Mouse (Mus musculus) stomach, embryonic 14.5 days (tissue): ENCODE data around the gene Srpr. TPM values are rescaled to one million over a fixed set of nuclear protein-coding genes. Genes with fewer than 3 reads are reported as not detected.

ENCODE experiments used
- ATAC-seq: fragments of 200-750 bp; cut with Nextera tagmentation; 2 replicates; pipeline ENCODE4 v1.8.0; 2017; ENCODE audit warnings: low read depth, moderate TSS enrichment; ENCODE audit not compliant: insufficient number of reproducible peaks, insufficient read depth, low FRiP score
- H3K27ac ChIP-seq: fragments of 300-500 bp; sonication (generic); 2 replicates; pipeline ENCODE4 v1.5.1; 2014; ENCODE audit warnings: mild to moderate bottlenecking, low read length, moderate library complexity, mixed read lengths
- H3K27me3 ChIP-seq: fragments of 300-500 bp; sonication (generic); 2 replicates; pipeline ENCODE4 v1.6.1; 2014; ENCODE audit warnings: low read length, control low read depth, mixed read lengths; ENCODE audit not compliant: control insufficient read depth, insufficient read depth
- H3K36me3 ChIP-seq: fragments of 300-500 bp; sonication (generic); 2 replicates; pipeline ENCODE4 v1.6.1; 2014; ENCODE audit warnings: mild to moderate bottlenecking, control low read depth, low read length, moderate library complexity, mixed read lengths; ENCODE audit not compliant: control insufficient read depth, insufficient read depth
- H3K4me1 ChIP-seq: fragments of 300-500 bp; sonication (generic); 2 replicates; pipeline ENCODE4 v1.6.1; 2014; ENCODE audit warnings: low read length, control low read depth, mixed read lengths; ENCODE audit not compliant: control insufficient read depth, insufficient read depth
- H3K4me2 ChIP-seq: fragments of 300-500 bp; sonication (generic); replicated peaks from 2 replicates; pipeline ENCODE4 v1.6.1; 2014; ENCODE audit warnings: low read depth, low read length, control low read depth
- H3K4me3 ChIP-seq: fragments of 300-500 bp; sonication (generic); 2 replicates; pipeline ENCODE4 v1.5.1; 2014; ENCODE audit warnings: low read depth, low read length, control low read depth
- H3K9ac ChIP-seq: fragments of 300-500 bp; sonication (generic); replicated peaks from 2 replicates; pipeline ENCODE4 v1.6.1; 2014; ENCODE audit warnings: low read depth, mild to moderate bottlenecking, control low read depth, low read length, moderate library complexity, mixed read lengths
- H3K9me3 ChIP-seq: fragments of 300-500 bp; sonication (generic); 2 replicates; pipeline ENCODE4 v1.6.1; 2016; ENCODE audit warnings: low read depth, low read length, control low read depth; ENCODE audit not compliant: control insufficient read depth
- WGBS: fragments of 180-500 bp; shearing (Covaris S2); extraction: QIAGEN DNeasy Blood & Tissue Kit; methylation state at CpG from one replicate; pipeline ENCODE4 v1.1.7; 2014; 5-methylcytosine and 5-hydroxymethylcytosine counted together
- polyA plus RNA-seq: library from polyadenylated mRNA; unstranded; fragments of >200 nt; fragmentation: Nextera tagmentation; extraction: Ambion mirVana; gene quantifications from 2 replicates; pipeline ENCODE4 v1.2.1, GENCODE M21; 2014

The Srpr gene
- polyA plus RNA-seq = 141 and 148 TPM in 2 replicates

DNA sequence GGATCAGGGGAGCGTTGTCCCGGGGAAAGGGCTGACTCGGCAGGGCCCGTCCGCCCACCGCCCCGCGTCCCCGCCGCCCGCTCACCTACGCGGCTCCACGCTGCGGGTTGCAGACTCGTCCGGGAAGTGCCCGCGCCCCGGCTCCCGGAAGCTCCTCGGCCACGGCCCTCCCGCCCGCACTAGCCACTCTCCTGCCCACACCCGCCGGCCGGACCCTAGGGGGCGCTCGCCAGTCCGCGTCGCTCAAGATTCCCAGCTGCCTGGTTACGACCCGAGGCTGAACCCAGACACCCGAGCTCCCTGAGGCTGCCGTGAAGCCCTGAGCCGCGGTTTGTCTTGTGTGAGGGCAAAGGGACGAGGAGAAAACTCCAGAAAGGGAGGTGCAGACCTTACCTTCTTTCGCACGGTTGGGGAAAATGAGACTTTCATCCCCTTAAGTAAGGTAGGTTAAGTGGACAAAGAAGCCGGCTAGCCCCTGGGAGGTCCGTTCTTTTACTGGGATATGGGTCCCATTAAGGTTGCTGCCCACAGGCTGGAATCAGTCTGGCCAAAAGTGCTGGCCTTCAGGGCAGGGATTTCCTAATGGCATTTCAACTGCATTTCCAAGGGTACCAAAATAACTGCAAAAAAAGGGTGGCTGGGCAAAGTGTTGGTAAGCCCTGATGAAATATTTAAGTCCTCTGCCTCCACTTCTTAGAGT lies at the start of gene Srpr, which contains the start of gene Tirap:
TSS of gene Srpr (plus strand) at position 404 of the 700 bp plus-strand sequence.
TSS of gene Tirap (minus strand) at position 520 of the 700 bp plus-strand sequence.
- H3K27ac ChIP-seq = peak within 1 kb of the TSS; percentile 41; the same call in 1 of the 2 replicates
- peaks cover 4% of the 10 kb centered on the region; the same call in 1 of the 2 replicates for H3K36me3 ChIP-seq
- peak within 1 kb of the TSS; percentile 42 for H3K4me3 ChIP-seq
- H3K9me3 ChIP-seq = no peaks in the 10 kb centered on the region
- peak within 1 kb of the TSS; percentile 52 for H3K4me2 ChIP-seq
- ATAC-seq = peak; percentile 91
- peak within 1 kb of the TSS; percentile 45 for H3K9ac ChIP-seq
- WGBS = 0% methylated on average over 44 of the region's 44 CpGs
- H3K4me1 ChIP-seq = peaks cover 10% of the 10 kb centered on the region; the same call in 1 of the 2 replicates
- H3K27me3 ChIP-seq = no peaks in the 10 kb centered on the region

DNA sequence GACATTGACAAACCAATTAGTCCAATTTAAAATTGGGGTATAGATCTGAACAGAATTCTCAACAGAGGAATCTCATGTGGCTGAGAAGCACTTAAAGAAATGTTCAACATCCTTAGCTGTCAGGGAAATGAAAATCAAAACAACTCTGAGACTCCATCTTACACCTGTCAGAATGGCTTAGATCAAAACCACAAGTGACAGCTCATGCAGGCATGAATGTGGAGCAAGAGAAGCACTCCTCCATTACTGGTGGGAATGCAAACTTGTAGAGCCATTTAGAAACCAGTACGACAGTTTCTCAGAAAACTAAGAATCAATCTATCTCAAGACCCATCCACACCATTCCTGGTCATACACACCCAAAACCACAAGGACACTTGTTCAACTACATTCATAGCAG lies 47.1 kb upstream of the Srpr start:
- no peak overlapping the region for H3K9ac ChIP-seq
- WGBS = 76% methylated on average over 1 of the region's 1 CpGs
- no peak overlapping the region for H3K4me2 ChIP-seq
- no peaks in the 10 kb centered on the region for H3K27me3 ChIP-seq
- no peaks in the 10 kb centered on the region for H3K36me3 ChIP-seq
- H3K27ac ChIP-seq = no peak overlapping the region
- no peak overlapping the region for H3K4me3 ChIP-seq
- peaks cover 5% of the 10 kb centered on the region; the same call in 1 of the 2 replicates for H3K4me1 ChIP-seq
- H3K9me3 ChIP-seq = no peaks in the 10 kb centered on the region
- ATAC-seq = no peak

DNA sequence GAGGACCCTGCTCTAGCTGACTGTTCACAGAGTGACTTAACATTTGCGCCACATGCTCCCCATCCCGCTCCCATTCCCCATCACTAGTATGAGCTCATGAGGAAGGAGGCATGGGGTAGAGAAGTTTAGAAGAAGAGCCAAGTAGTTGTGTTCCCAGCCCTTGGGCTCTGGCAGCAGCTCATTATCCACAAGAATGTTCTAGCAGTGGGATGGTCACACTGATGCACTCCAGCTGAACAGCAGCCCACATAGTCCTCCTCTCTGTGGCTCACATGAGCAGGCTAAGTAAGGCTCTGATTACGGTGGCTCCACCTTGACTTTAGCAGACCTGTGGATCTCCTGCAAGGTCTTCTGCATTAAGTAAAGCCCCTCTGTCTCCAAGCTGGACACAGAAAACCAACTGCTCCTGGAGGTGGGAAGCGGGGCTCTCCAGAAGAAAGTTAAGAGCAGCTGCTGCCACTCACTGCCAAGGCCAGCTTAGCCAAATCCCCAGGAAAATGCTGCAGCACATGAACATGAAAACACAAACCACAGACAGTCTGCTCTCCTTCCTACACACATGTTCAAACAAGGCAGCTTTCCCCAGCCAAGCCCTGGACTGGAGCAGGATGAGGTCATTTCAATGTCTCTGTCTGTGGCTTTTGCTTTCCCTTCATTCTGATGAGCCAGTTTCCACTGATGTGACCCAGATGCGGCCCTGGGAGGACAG lies 43.8 kb upstream of the Srpr start:
- H3K27ac ChIP-seq = peak overlapping the region; percentile 10; the same call in 1 of the 2 replicates
- H3K4me2 ChIP-seq = no peak overlapping the region
- H3K36me3 ChIP-seq = no peaks in the 10 kb centered on the region
- no peaks in the 10 kb centered on the region; the same call in 1 of the 2 replicates for H3K4me1 ChIP-seq
- H3K9ac ChIP-seq = no peak overlapping the region
- H3K4me3 ChIP-seq = no peak overlapping the region
- 77% methylated on average over 5 of the region's 5 CpGs for WGBS
- H3K27me3 ChIP-seq = no peaks in the 10 kb centered on the region
- peak; percentile 57; the same call in 1 of the 2 replicates for ATAC-seq
- no peaks in the 10 kb centered on the region for H3K9me3 ChIP-seq

DNA sequence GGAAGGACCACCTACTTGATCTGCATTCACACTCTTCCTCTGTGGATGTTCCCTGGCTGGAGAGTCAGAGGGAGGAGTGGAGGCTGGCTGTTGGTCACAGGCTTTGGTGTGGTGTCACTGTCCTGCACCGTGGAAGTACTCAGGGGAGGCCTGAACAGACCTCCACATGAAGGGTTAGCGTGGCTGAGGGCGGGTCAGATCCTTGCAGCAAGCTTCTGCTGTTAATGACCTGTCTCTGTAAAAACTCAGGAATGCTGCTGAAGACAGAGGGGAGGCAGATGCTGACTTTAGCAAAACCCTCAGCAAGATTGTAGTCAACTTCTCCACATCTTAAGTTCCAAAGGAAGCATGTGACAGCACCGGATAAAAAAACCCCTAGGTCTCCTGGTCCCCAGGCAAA lies 43.1 kb upstream of the Srpr start:
- WGBS = 64% methylated on average over 4 of the region's 4 CpGs
- Histone ChIP-seq H3K4me3 (no peak overlapping the region), H3K4me2 (no peak overlapping the region), H3K9me3 (no peaks in the 10 kb centered on the region), H3K36me3 (no peaks in the 10 kb centered on the region), H3K9ac (no peak overlapping the region), H3K27ac (peak overlapping the region; percentile 6; the same call in 1 of the 2 replicates), H3K4me1 (no peaks in the 10 kb centered on the region; the same call in 1 of the 2 replicates), H3K27me3 (no peaks in the 10 kb centered on the region)
- ATAC-seq = 0 out of 2 replicates have a peak, but pooled peaks have one; percentile 19

DNA sequence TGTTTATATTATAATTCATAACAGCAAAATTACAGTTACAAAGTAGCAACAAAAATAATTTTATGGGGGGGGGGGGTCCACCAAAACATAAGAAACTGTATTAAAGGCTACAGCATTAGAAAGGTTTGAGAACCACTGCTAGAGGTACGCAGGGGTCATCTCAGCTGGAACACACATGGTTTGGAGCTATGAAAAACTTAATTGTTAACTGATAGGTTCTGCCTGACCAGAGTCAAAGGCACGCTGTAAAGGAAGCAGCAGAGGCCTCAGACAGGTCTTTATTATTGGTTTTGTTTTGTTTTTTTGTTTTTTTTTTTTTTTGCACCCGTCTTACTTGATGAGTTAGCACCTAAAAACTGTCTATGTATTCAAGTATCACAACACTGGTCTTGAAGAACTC lies 41.5 kb upstream of the Srpr start:
- H3K4me3 ChIP-seq = no peak overlapping the region
- H3K27ac ChIP-seq = no peak overlapping the region
- no peaks in the 10 kb centered on the region for H3K36me3 ChIP-seq
- no peaks in the 10 kb centered on the region for H3K27me3 ChIP-seq
- no peaks in the 10 kb centered on the region for H3K9me3 ChIP-seq
- H3K4me2 ChIP-seq = no peak overlapping the region
- no peaks in the 10 kb centered on the region; the same call in 1 of the 2 replicates for H3K4me1 ChIP-seq
- H3K9ac ChIP-seq = no peak overlapping the region
- WGBS = 83% methylated on average over 3 of the region's 3 CpGs
- no peak for ATAC-seq

DNA sequence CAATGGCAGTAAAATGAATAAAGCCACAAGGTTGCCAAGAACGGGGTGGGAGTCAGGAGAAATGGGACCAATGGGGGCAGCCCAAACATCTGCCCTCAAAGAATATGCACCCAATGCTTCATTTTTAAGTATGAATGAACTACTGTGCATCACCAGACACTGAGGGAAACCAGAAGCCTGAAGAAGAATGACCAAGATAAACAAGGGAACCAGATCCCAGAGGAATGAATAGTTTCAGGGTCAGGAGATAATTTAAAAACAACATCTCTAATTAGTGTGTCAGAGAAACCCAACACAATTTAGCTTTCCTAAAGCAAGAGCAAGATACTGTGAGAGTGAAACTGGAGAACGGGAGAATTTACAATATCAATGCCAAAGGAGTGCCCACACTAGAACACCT lies 39.3 kb upstream of the Srpr start:
- Histone ChIP-seq H3K27ac (no peak overlapping the region), H3K27me3 (no peaks in the 10 kb centered on the region), H3K4me2 (no peak overlapping the region), H3K4me3 (no peak overlapping the region), H3K36me3 (no peaks in the 10 kb centered on the region; the same call in 1 of the 2 replicates), H3K4me1 (no peaks in the 10 kb centered on the region; the same call in 1 of the 2 replicates), H3K9ac (no peak overlapping the region), H3K9me3 (no peaks in the 10 kb centered on the region)
- no peak for ATAC-seq
- 60% methylated on average over 2 of the region's 2 CpGs for WGBS

DNA sequence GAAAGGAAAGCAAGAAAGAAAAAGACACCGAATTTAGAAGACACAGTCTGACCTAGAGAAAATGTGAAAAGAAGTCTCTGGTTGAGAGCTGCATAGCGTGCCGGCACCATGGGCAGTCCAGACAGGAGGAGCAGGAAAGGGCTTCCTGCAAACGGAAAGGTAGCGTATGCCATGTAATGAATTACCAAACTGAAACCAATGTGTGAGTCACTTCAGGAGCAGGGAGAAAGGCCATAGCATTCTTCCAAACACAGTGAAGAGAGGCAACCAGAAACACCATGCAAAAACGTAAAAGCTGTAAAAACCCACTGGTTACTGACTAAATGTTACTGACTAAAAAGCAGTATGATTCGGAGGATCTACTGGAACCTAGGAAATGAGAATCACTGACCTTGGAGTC lies 38.3 kb upstream of the Srpr start:
- no peaks in the 10 kb centered on the region; the same call in 1 of the 2 replicates for H3K4me1 ChIP-seq
- H3K4me2 ChIP-seq = no peak overlapping the region
- no peaks in the 10 kb centered on the region; the same call in 1 of the 2 replicates for H3K36me3 ChIP-seq
- no peak overlapping the region for H3K27ac ChIP-seq
- no peak overlapping the region for H3K4me3 ChIP-seq
- H3K9ac ChIP-seq = no peak overlapping the region
- WGBS = 91% methylated on average over 7 of the region's 7 CpGs
- no peaks in the 10 kb centered on the region for H3K27me3 ChIP-seq
- no peaks in the 10 kb centered on the region for H3K9me3 ChIP-seq
- no peak for ATAC-seq

DNA sequence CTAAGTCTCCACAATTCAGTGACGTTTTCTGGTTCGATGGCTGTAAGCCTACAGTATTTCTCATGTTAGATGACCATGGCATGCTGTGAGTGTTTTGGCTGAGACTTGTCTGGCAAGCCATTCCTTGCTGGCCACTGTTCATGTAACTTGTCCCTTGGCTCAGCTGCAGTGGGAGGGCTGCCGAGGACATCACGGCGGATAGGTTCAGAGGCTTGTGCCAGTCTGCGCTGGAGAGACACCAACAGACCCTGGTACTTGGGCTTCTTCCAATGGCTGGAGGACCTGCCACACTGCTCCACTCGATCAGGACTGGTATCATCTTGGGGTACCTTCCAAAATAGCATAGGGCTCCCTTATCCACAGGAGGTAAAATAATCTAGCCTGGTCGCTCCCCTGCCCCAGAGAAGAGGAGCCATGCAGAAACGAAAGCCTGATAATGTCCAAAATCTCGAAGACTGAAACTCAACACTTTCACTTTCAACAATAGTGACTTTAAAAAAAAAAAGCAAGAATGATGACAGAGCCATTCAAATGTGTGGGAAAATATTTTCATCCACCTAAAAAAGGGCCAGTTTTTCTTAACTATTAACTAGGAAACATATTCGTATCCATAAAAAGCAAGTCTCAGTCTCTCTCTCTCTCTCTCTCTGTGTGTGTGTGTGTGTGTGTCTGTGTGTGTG lies 36.8 kb upstream of the Srpr start:
- H3K4me3 ChIP-seq = no peak overlapping the region
- H3K9ac ChIP-seq = no peak overlapping the region
- H3K27me3 ChIP-seq = no peaks in the 10 kb centered on the region
- no peak overlapping the region for H3K4me2 ChIP-seq
- no peak overlapping the region for H3K27ac ChIP-seq
- no peaks in the 10 kb centered on the region for H3K4me1 ChIP-seq
- H3K36me3 ChIP-seq = no peaks in the 10 kb centered on the region; the same call in 1 of the 2 replicates
- ATAC-seq = no peak
- WGBS = 93% methylated on average over 11 of the region's 11 CpGs
- no peaks in the 10 kb centered on the region for H3K9me3 ChIP-seq
